Mouse (Mus musculus) intestine, postnatal 0 days (tissue): Measurements from ENCODE around the gene Hrasls5. TPM values are rescaled to one million over a fixed set of nuclear protein-coding genes. Genes with fewer than 3 reads are reported as not detected.

Experiments used
- ATAC-seq: fragments of 200-750 bp; cut with Nextera tagmentation; 2 replicates; pipeline ENCODE4 v1.8.0; 2017; ENCODE audit warnings: mild to moderate bottlenecking, moderate TSS enrichment, moderate library complexity
- H3K27ac ChIP-seq: fragments of 300-500 bp; sonication (generic); 2 replicates; pipeline ENCODE4 v1.5.1; 2014; ENCODE audit warnings: mild to moderate bottlenecking, low read depth, low read length, moderate library complexity
- H3K27me3 ChIP-seq: fragments of 300-500 bp; sonication (generic); replicated peaks from 2 replicates; pipeline ENCODE4 v1.6.1; 2014; ENCODE audit warnings: low read length, mixed read lengths; ENCODE audit not compliant: control insufficient read depth, insufficient read depth
- H3K36me3 ChIP-seq: fragments of 300-500 bp; sonication (generic); 2 replicates; pipeline ENCODE4 v1.6.1; 2014; ENCODE audit warnings: mild to moderate bottlenecking, moderate library complexity; ENCODE audit not compliant: control insufficient read depth, insufficient read depth
- H3K4me1 ChIP-seq: fragments of 300-500 bp; sonication (generic); replicated peaks from 2 replicates; pipeline ENCODE4 v1.6.1; 2014; ENCODE audit warnings: antibody characterized with exemption, low read length, mixed read lengths; ENCODE audit not compliant: control insufficient read depth, insufficient read depth
- H3K4me2 ChIP-seq: fragments of 300-500 bp; sonication (generic); replicated peaks from 2 replicates; pipeline ENCODE4 v1.6.1; 2014; ENCODE audit warnings: low read depth, mild to moderate bottlenecking, moderate library complexity
- H3K4me3 ChIP-seq: fragments of 300-500 bp; sonication (generic); 2 replicates; pipeline ENCODE4 v1.5.1; 2014; ENCODE audit warnings: low read depth, low read length
- H3K9ac ChIP-seq: fragments of 300-500 bp; sonication (generic); 2 replicates; pipeline ENCODE4 v1.6.1; 2014; ENCODE audit warnings: mild to moderate bottlenecking, low read depth, low read length
- H3K9me3 ChIP-seq: fragments of 300-500 bp; sonication (generic); 2 replicates; pipeline ENCODE4 v1.6.1; 2016; ENCODE audit warnings: mixed run types; ENCODE audit not compliant: control insufficient read depth
- CTCF ChIP-seq: sonication (generic); IDR thresholded peaks from 2 replicates; pipeline ENCODE4 v1.5.1; 2016; ENCODE audit warnings: low read depth, mild to moderate bottlenecking, control low read depth, antibody characterized with exemption, moderate library complexity
- WGBS: fragments of 180-500 bp; shearing (Covaris S2); extraction: QIAGEN DNeasy Blood & Tissue Kit; methylation state at CpG from one replicate; pipeline ENCODE4 v1.1.7; 2014; 5-methylcytosine and 5-hydroxymethylcytosine counted together
- polyA plus RNA-seq: library from polyadenylated mRNA; unstranded; fragments of >200 nt; fragmentation: Nextera tagmentation; extraction: Ambion mirVana; gene quantifications from 2 replicates; pipeline ENCODE4 v1.2.1, GENCODE M21; 2015

Gene Hrasls5
- polyA plus RNA-seq, 1 experiment from 2014 or later = not detected

DNA sequence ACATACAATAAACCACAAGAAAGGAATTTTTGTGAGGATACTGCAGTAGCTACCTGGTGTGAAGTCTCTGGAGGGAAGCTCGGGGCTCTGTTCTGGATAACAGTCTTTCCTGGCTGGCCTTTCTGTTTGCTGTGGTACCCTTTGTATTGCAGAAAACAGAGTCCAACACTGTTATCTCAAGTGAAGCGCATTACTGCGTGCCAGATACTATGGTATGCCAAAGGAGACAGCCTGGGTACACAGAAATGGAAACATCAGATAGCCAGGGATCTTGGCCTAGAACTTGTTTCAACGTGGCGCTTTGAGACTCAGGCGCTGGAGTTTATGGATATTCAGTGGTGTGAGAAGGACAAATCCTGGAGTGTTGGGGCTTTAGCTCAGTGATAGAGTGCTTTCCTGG lies 26.6 kb upstream of the Hrasls5 start:
- Histone ChIP-seq H3K4me2 (no peak overlapping the region), H3K9ac (no peak overlapping the region), H3K4me3 (no peak overlapping the region), H3K36me3 (no peaks in the 10 kb centered on the region), H3K27me3 (no peaks in the 10 kb centered on the region), H3K4me1 (no peaks in the 10 kb centered on the region), H3K27ac (no peak overlapping the region), H3K9me3 (no peaks in the 10 kb centered on the region)
- WGBS = 94% methylated on average over 6 of the region's 6 CpGs
- TF ChIP-seq CTCF = no peak
- no peak for ATAC-seq

DNA sequence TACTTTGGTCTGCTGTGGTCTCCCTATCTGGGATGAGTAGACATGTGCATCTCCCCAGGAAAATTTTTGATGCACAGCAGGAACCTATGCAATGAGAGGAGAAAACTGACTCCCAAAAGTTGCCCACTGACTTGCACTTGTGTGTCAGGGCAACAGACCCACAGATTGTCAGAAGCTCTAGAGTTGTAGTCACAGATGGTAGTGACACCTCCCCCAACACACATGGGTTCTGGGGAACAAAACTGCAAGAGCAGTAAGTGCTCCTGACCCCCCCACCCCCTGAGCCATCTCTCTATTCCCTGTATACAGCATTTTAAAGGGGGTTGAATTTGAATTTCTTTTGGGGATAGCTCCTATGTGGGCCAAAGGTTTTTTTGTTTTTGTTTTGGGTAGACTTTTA lies 21.5 kb upstream of the Hrasls5 start:
- ATAC-seq = no peak
- Histone ChIP-seq H3K4me2 (no peak overlapping the region), H3K4me1 (no peaks in the 10 kb centered on the region), H3K9me3 (no peaks in the 10 kb centered on the region), H3K27ac (no peak overlapping the region), H3K9ac (no peak overlapping the region), H3K27me3 (no peaks in the 10 kb centered on the region), H3K4me3 (no peak overlapping the region), H3K36me3 (no peaks in the 10 kb centered on the region)
- no peak for TF ChIP-seq CTCF

DNA sequence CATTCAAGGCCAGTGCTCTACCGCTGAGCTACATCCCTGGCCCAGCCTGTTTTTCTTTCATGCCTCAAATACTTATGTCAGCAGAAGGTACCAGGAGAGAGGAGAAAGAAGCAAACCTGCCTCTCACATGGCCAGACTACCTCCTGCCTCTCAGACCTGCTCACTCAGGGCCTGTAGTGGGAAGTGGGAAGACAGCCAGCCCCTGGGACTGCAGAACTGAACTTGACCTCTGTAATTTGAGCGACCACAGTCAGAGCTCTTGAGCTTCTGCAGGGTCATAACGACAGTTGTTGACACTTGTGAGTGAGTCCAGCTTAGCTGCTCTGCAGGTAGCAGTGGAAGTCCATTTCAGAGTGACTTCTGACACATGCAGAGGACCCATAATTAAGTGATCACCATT lies 20.3 kb upstream of the Hrasls5 start:
- Histone ChIP-seq H3K27ac (no peak overlapping the region), H3K4me2 (no peak overlapping the region)
- no peak for TF ChIP-seq CTCF

DNA sequence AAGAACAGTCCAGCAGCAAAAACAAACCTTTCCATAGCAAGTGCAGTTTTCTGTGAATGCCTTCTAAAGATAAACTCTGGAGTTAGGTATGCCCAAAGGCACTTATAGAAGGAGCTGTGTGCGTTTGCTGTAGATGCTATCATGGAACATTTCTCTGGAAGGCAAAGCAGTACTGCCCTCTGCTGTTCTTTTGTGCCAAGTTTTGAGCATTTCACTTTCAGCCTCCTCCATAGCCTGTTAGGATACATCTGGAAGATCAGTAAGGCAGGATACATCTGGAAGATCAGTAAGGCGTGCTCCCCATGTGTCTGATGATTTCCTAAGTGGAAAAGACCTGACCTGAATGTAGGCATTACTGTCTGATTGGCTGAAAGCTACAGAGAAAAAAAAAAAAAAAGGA lies 16.8 kb upstream of the Hrasls5 start:
- Histone ChIP-seq H3K36me3 (no peaks in the 10 kb centered on the region), H3K27me3 (no peaks in the 10 kb centered on the region), H3K27ac (no peak overlapping the region), H3K4me2 (no peak overlapping the region), H3K4me3 (no peak overlapping the region), H3K9ac (no peak overlapping the region), H3K4me1 (no peaks in the 10 kb centered on the region), H3K9me3 (no peaks in the 10 kb centered on the region)
- TF ChIP-seq CTCF = peak; percentile 86
- 24% methylated on average over 2 of the region's 2 CpGs for WGBS
- no peak for ATAC-seq

More for the DNA sequence above, 20.3 kb upstream of the Hrasls5 start:
- Histone ChIP-seq H3K4me1 (no peaks in the 10 kb centered on the region), H3K27me3 (no peaks in the 10 kb centered on the region), H3K9ac (no peak overlapping the region), H3K36me3 (no peaks in the 10 kb centered on the region), H3K9me3 (no peaks in the 10 kb centered on the region), H3K4me3 (no peak overlapping the region)
- WGBS = 46% methylated on average over 3 of the region's 3 CpGs
- ATAC-seq = no peak

DNA sequence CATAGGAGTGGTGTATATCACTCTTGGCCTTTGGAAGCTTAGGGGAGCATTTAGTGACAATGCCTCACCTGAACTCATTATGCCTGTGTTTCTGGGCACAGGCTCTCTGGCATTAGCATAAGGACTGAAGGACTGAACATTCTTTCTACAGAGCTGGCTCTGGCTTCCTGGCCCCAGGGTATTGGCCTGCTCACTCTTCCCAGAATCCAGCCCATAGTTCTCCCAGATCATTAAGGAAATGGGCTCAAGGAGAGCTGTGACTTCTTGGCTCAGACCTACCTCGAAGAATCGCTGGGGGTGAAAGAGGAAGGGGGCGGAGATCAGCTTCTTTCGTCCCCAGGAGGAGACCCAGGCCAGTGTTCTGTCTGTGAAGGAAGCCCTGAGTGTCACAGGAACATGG lies 13.9 kb upstream of the Hrasls5 start:
- 43% methylated on average over 4 of the region's 4 CpGs for WGBS
- TF ChIP-seq CTCF = no peak
- ATAC-seq = no peak
- no peak overlapping the region for H3K27ac ChIP-seq
- H3K27me3 ChIP-seq = no peaks in the 10 kb centered on the region
- no peaks in the 10 kb centered on the region for H3K9me3 ChIP-seq
- no peaks in the 10 kb centered on the region for H3K36me3 ChIP-seq
- H3K9ac ChIP-seq = no peak overlapping the region
- no peaks in the 10 kb centered on the region for H3K4me1 ChIP-seq
- H3K4me3 ChIP-seq = no peak overlapping the region
- no peak overlapping the region for H3K4me2 ChIP-seq

DNA sequence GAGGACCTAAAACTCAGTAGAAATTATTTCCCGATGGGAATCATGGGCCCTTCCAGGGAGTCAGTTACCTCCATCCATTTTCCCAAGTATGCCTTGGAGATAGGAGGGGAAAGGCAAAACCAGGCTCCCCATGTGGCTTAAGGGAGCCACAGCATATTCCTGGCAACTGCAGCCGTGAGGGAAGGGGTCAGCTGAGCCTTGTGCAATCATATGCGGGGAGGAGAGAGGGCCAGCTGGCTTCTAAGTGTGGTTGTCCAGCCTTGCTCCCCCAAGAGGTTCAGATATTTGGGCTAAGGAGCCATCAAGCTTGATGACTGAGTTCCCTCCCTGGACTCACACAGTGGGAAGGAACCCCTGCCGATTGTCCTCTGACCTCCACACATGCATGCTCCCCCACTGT lies 10.8 kb upstream of the Hrasls5 start:
- Histone ChIP-seq H3K36me3 (no peaks in the 10 kb centered on the region; the same call in 1 of the 2 replicates), H3K4me1 (no peaks in the 10 kb centered on the region), H3K9ac (no peak overlapping the region), H3K9me3 (no peaks in the 10 kb centered on the region), H3K27me3 (no peaks in the 10 kb centered on the region), H3K4me3 (no peak overlapping the region), H3K4me2 (no peak overlapping the region), H3K27ac (no peak overlapping the region)
- no peak for TF ChIP-seq CTCF
- WGBS = 82% methylated on average over 4 of the region's 4 CpGs
- ATAC-seq = no peak

DNA sequence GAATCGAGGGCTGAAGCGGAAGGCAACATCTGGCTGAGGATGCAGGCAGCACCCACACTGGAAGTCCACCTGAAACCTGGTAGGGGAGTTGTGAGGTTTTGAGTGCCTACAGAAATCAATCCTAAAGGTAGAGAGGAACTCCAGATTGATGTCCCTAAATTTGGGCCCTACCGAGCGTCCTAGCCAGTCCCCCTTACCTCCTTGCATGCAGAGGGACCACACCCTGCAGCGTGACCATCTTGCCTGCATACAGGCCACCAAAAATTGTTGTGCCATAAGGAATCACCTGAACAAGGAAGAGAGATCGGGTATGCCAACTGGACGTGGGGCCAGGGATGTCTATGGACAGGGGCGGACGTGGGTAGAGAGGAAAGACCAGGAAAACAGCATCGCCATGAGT lies 8.2 kb upstream of the Hrasls5 start:
- no peak for TF ChIP-seq CTCF
- H3K4me1 ChIP-seq = peaks cover 9% of the 10 kb centered on the region; the same call in 1 of the 2 replicates
- no peak overlapping the region for H3K4me3 ChIP-seq
- WGBS = 93% methylated on average over 10 of the region's 10 CpGs
- no peaks in the 10 kb centered on the region for H3K9me3 ChIP-seq
- no peak for ATAC-seq
- no peaks in the 10 kb centered on the region for H3K27me3 ChIP-seq
- no peaks in the 10 kb centered on the region; the same call in 1 of the 2 replicates for H3K36me3 ChIP-seq
- H3K27ac ChIP-seq = no peak overlapping the region
- no peak overlapping the region for H3K4me2 ChIP-seq
- H3K9ac ChIP-seq = no peak overlapping the region
